Mouse (Mus musculus): Measurements from ENCODE around the gene Vmn1r78. TPM values are rescaled to one million over a fixed set of nuclear protein-coding genes. Genes with fewer than 3 reads are reported as not detected.
"Not testable (repeated sequence)": the region's sequence is repeated elsewhere in the genome, so short reads cannot be mapped to it uniquely, and the experiment has no call there.

Gene Vmn1r78
- total RNA-seq (2015) (not detected in 2 replicates), total RNA-seq (2017) (not detected in 2 replicates)

GRCm38 (mm10) chr7:12149957-12150356 lies at the start of gene Vmn1r78:
Vmn1r78 (plus strand) TSS chr7:12150257.
- ATAC-seq (ENCODE audit: poor library complexity, severe bottlenecking) = no peak

DNA sequence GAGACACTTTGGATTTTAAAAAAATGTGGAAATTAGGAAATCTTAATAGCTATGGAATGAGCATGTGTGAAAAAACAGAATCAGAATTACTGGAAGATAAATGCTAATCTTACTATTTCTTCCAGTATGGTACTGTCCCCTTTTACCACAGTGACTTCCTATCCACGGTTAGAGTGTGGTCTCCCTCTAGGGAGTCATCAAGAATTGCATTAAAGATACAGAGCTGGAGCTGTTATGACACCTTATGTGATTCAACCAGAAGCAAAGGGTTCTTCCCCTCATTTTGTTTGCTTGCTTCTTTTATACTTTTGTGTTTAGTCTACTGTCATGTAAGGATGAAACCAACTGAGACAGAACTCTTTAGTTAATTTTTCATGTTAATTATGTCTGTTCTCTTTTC lies 6.4 kb downstream of the Vmn1r78 start:
- ATAC-seq (ENCODE audit: poor library complexity, severe bottlenecking) = not testable (repeated sequence)

DNA sequence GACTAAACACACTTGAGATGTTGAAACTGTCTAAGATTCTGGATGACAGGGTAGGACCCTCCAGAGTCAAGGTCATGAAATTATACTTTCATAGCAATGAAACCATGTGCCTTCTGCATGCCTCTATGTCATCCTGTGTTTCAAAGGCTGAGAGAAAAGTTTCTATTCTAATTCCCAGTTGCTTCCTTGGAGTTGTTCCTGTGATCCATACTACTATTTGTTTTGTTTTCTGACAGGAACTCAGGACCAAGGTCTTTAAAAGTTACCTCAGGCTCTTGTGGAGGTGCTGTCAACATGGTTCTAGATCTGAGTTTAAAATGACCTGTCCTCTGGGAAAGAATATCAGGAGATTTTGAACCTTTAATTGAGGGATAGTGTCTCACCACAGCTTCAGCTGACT lies 20.9 kb downstream of the Vmn1r78 start, which contains the start of gene Vmn1r79:
TSS of gene Vmn1r79 (plus strand) at position 301 of the 400 bp plus-strand sequence.
- not testable (repeated sequence) for ATAC-seq (ENCODE audit: poor library complexity, severe bottlenecking)

- ATAC-seq (ENCODE audit: poor library complexity, severe bottlenecking) = not testable (repeated sequence)
Observed at GRCm38 (mm10) chr7:12172926-12173325, 22.9 kb downstream of the Vmn1r78 start.

DNA sequence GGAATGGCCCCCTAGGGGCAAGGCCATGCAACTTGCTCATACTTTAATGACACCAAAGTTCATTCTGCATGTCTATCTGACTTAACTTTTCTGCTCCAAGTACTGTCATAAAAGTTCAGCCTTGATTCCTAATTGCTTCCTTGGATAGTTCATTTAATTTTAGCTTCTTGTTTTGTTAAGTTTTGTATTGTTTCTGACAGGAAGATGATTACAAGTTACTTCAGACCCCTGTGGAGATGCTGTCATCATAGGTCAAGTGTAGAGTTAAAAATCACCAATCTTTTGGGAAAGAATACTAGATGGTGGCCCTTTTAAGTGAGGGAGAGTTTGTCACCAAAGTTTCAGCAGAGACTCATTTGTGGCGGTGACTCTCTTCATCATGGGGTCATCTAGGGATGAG lies 38.9 kb downstream of the Vmn1r78 start, which contains the start of gene Vmn1r80:
TSS of gene Vmn1r80 (plus strand) at position 301 of the 400 bp plus-strand sequence.
- ATAC-seq (ENCODE audit: poor library complexity, severe bottlenecking) = no peak

DNA sequence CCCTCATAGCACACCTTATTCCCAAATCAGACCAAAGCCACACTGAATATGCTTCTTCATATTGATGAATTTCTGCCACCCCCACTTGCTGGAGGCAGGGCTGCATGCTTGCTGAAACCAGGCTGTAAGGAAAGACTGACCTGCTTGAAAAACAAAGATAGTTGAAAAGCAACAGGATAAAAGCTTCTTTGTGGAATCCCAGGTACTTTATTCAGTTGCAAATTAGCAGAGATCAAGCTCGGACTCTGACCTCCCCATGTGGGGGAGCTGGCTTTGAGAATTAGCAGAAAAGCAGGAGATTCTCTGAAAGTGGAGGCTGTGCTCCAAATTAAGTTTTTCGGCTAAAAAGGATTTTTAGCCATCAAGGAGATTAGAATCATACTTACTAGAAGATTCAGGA lies 54.1 kb downstream of the Vmn1r78 start:
- ATAC-seq (ENCODE audit: poor library complexity, severe bottlenecking) = no peak

Other genes starting within 250 kb of the Vmn1r78 start
- gene Vmn1r76, start 212.0 kb upstream of the Vmn1r78 start, total RNA-seq (2015) = not detected in 2 replicates
- not detected in 2 replicates for gene Vmn1r76, start 212.0 kb upstream of the Vmn1r78 start, total RNA-seq (2017)
- gene Vmn1r77, start 113.5 kb upstream of the Vmn1r78 start, total RNA-seq (2015) = not detected in 2 replicates
- gene Vmn1r77, start 113.5 kb upstream of the Vmn1r78 start, total RNA-seq (2017) = not detected in 2 replicates
- gene Vmn1r79, start 21.0 kb downstream of the Vmn1r78 start, total RNA-seq (2015) = not detected in 2 replicates
- gene Vmn1r79, start 21.0 kb downstream of the Vmn1r78 start, total RNA-seq (2017) = not detected in 2 replicates
- not detected in 2 replicates for gene Vmn1r80, start 39.0 kb downstream of the Vmn1r78 start, total RNA-seq (2015)
- gene Vmn1r80, start 39.0 kb downstream of the Vmn1r78 start, total RNA-seq (2017) = not detected in 2 replicates
- gene Vmn1r81, start 118.0 kb downstream of the Vmn1r78 start, total RNA-seq (2015) = not detected in 2 replicates
- gene Vmn1r81, start 118.0 kb downstream of the Vmn1r78 start, total RNA-seq (2017) = not detected in 2 replicates
- not detected in 2 replicates for gene Vmn1r82, start 150.2 kb downstream of the Vmn1r78 start, total RNA-seq (2015)
- not detected in 2 replicates for gene Vmn1r82, start 150.2 kb downstream of the Vmn1r78 start, total RNA-seq (2017)
- not detected in 2 replicates for gene Vmn1r83, start 179.2 kb downstream of the Vmn1r78 start, total RNA-seq (2015)
- not detected in 2 replicates for gene Vmn1r83, start 179.2 kb downstream of the Vmn1r78 start, total RNA-seq (2017)
- gene Vmn1r84, start 219.0 kb downstream of the Vmn1r78 start, total RNA-seq (2015) = not detected in 2 replicates
- not detected in 2 replicates for gene Vmn1r84, start 219.0 kb downstream of the Vmn1r78 start, total RNA-seq (2017)